Mouse (Mus musculus) lung, adult 18-20 months (tissue): ENCODE results near the gene Rgs19.
A peak's percentile ranks its signal among the peaks of the same experiment; 100 is the strongest.

Experiments used
- DNase-seq, 2 experiments: peaks; one replicate each; pipeline ENCODE4 v3.0.0; 2022; ENCODE audit warnings: mixed read lengths in 2 of 2

The Rgs19 gene

DNA sequence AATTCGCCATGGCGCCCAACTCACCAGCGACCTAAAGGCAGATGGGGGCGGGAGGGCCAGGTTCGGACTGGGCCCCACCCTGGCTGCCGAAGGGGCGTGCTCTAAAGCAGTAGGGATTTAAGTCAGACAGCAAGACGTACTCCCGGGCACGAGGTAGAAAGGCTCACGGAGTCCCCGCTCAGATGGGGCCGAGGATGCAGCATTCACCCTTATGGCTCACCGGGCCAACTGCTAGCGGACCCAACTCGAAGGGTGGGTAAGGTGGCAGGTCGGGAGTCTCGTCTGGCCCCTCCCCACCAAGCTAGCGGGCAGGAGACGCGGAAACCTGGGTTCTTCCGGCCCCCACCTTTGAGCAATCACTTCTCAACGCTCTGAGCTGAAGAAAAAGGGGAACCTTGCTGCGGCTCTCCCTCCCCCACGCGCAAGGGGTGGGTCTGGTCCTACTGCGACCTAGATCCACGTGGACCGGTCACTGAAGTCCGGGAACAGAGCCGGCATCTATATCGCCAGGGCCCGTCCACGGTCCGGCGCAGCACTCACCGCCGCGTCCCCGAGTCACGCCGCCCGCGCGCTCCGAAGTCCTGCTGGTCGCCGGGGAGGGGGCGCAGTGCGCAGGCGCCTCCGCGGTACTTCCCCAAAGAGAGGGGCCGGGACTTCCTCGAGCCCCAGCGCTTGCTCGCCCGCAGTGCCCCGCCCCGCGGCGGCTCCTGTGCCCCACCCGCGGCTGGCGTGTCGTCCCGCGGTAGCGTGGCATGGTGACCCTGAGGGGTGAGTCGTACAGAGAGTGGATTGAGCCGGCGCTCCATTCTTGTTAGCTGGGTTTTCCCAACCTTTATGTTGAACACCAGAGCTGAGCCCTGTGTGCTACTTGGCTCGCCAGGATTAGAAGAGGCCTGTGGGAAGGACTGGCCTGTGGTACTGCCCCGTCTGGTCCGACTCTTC lies at the start of gene Rgs19:
Gene Rgs19, minus strand, starts transcription at position 639 of the 942 bp plus-strand sequence.
- DNase-seq = peak; percentile 87 to 91

DNA sequence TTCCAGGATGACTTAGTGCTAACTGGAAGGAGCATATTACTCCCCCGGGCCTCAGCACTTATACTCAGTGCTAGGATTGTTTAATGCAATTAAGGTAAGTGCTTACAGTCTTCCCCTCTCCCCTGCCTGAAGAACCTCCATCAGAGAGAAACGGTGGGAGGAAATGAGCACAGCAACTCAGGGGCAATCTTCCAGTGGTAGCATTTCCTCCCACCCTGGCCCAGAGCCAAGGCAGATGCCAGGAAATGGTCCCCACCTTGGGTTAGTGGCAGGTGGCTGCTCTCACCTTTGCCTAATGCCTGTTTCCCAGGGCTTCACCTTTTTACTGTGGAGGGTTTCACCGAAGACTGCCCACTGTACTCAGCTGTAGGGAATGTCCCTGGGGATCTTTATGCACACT lies 36.3 kb upstream of the Rgs19 start:
- DNase-seq = no peak

DNA sequence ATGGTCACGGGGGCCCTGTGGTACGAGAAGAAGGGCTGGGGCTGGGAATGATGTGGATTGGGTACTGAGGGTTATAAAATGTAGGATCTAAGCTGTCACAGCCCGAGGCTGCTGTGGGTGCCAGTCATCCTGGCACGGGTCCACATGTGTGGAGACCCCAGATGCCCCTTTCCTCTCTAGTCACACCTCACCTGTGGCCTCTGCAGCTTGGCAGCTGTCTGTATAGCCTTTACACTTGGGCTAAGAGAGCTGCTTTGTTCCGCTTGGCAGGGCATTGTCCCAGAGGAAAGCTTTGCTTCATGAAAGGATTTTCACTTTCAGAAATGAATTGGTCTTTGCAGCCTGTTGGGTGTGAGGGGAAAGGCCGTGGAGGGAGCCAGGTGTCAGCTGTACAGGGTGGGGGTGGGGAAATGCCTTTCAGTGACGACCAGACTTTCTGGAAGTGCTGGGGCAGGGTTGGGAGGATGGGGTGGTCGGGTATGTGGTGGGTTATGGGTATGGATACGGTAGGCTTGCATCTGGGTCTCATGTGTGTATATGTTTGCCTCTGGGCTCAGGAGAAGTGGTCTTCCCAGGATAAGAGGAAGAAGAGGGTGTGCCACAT lies 34.0 kb upstream of the Rgs19 start:
- no peak for DNase-seq

DNA sequence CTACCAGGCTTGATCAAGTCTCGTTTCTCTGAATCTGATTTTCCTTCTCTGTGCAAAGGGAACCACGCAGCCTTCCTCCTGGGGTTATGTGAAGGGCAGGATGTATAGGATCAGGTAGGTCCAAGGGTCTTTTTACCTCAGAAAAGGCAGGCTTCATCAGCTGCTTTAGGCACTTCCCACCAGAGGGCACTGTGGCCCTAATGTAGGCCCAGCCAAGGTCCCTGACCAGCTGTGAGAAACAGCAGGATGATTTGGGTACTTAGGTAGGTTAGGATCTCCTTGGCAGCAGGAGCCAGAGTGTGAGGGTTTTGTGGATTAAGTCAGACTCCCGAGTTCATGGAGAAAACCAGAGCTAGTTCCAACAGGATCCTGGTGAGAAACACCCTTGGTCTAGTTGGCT lies 28.4 kb upstream of the Rgs19 start:
- DNase-seq = no peak

DNA sequence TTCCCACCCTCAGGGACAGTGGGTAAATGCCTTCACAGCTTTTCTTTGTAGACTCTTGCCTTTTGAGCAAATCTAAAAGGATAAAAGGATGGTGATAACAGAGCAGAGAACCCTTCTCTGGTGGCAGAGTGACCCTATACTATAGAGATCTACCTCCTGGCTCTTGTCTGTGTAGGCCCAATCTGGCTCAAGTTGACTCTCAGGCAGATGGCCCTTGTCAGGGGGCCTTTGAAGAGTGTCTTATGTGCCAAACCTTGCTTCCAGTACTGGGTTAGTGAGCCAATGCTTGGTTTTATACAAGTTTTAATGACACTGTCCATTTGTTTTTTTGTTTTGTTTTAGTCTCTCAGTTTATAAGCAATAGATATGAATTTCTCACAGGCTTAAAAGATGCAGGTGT lies 27.4 kb upstream of the Rgs19 start:
- DNase-seq = no peak

DNA sequence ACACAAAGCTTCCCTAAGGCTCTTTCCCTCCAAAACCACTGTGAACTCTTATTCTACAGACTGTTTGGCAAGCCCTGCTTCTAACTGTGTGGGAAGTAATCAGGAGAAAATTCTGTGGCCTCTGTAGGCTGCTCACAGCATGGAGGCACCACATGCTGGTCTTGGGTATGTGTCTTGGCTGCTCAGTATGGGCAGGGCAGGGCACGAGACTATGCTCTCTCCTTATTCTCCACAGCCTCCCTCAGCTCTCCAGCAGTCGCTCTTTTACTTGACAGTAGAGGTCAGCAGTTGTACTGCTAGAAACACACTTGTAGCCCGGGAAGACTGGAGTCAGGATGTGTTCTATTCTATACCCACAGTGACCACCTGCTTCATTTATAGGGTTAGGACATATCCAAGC lies 26.3 kb upstream of the Rgs19 start:
- no peak for DNase-seq

DNA sequence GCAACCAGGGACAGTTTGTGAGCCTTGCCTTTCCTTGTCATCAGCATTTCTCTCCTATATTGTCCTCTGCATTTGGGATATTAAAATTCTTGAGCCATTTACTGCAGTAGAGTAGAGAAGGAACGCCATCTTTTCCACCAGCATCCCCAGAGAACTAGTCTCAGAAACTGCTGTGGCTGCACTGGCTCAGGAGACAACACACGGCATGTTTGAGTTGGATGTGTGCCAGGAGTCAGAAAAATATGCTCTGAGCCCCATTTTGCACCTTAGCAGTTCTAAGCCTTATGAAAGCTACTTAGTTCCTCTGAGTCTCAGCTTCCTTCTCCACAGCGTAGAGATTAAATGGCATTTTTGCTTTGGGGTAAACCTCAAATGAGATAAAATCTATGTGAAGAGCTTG lies 23.2 kb upstream of the Rgs19 start:
- DNase-seq = no peak

DNA sequence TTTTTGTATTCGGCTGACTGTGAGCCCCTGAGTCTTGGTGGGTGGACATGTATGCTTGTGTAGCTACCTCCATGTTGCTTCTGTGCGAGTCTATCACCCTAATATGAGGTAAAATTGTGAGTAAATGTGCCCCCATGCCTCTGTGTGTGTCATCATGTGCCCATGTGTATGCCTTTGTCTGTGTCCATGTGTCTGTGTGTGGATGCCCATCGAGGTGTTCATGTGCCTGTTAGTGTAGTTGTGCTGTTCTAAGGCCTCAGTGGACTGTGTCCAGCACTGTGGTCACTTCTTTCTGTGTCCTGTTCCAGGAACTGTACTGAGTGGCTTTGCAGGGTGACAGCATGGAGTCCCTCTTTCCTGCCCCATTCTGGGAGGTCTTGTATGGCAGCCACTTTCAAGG lies 21.6 kb upstream of the Rgs19 start:
- DNase-seq = no peak

DNA sequence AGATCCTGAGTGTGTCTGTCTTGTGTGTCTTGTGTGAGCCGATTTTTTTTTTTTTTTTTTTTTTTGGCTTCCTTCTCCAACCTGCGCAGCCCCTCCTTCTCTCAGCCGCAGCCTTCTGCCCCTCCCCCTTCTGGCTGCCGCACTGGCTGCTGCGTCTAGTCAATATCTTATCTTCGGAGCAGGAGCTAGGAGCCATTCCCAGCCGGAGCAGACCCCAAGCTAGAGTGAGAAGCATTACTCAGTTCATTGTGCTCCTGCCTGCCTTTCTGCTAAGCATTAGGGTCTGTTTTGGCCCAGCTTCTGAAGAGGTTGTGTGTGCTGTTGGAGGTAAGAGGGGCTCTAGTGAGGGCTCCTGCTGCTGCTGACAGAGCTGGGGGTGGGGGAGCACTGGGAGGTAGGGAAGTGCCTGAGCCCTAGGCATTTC lies 21.1 kb upstream of the Rgs19 start, which contains the start of gene Oprl1:
Gene Oprl1, plus strand, starts transcription at position 114 of the 424 bp plus-strand sequence.
- no peak for DNase-seq

DNA sequence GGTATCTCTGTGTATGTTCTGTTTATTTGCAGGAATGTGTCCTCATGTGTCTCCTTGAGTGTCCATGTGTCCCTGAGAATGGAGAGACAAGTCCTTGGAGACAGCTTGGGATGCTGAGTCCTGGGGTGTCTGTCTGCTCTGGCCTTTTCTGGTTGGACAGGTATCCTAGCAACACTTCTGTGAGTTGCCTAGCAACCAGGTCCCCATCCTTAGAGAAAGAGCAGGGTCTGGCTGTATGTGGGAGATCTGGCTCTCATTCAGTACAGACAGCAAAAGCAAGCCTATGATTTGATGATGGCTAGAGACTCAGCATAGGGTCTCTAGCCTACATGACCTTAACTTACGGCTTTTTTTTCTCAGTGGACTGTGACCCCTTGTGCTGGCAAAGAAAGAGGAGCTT lies 20.0 kb upstream of the Rgs19 start:
- DNase-seq = no peak

DNA sequence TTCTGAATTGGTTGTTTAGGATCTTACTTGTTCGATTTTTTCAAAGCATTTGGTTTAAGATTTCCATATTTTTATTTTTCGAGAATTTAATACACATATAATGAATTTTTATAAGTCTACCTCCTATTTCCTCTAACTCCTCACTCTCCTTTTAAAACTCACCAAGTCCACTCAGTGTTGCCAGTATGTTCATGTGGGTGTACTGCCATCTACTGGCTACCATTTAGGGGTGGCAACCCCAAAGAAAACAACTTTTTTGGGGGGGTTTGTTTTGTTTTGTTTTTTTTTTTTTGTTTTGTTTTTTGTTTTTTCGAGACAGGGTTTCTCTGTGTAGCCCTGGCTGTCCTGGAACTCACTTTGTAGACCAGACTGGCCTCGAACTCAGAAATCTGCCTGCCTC lies 12.9 kb upstream of the Rgs19 start:
- DNase-seq = peak in 1 of 2 experiments; percentile 24

DNA sequence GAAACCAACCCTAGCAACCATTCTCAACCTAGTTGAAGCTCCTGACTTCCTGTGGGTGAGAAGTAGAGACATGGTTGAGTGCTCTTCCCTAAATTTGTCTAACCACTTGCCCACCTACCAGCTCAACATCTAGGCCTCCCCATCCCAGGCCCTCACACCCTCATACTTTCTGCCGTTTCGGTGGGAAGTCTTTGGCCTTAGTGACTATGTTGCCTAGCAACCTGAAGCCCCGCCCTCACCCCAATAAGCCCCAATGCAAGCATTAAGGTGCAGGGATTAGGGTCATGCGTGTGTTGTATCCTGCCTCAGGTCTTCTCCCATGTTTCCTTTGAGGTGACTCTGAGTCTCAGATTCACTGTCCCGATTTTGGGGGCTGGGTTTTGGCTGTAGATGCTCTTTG lies 4.5 kb upstream of the Rgs19 start, which contains the start of gene Lkaaear1:
Gene Lkaaear1, minus strand, starts transcription at position 202 of the 400 bp plus-strand sequence.
- DNase-seq = no peak

DNA sequence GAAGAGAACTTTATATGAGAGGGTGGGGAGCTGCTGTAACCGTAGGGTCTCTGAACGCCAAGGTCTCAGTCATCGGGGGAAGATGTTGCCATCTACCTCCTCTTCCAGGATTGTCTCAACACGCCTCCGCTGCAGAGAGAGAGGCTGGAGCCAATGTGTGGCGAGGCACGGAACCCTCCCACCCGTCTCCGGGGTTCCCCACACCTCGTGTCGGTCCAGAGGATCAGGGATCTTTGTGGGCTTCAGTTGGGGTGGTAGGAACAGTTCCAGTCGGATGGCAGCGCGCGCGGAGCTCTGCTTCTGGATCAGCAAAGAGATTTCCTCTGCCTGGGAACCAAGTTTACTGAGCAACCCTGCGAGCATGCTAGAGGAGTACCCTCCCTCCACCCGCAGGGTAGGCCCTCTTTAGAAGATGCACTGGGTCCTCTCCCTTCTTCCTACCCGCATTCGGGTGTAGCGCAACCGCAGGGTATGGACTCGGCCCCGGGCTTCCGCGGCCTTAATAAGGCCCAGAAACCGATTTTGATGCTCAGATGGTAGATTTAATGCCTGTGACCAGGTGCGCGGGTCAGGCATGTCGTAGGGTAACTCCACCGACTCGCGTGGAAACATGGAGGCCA lies 3.1 kb upstream of the Rgs19 start:
- DNase-seq = no peak

DNA sequence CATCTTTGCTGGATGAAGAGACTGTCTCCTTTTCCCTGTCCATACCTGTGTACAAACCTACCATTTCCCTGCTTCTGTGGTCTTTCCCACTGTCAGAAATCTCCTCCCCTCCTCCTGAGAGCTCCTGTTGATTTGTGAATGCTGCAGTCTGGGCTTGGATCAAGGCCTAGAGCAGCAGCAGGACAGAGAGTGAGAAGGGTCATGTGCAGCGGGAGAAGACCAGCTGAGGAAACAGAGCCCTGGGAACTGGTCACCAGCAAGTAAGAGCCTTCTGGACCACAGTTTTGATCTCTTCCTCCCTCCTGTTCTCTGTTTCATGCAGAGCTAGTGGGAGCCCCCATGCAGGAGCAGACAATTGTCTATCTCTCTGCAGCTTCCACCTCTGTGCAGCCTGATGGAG lies 2.0 kb upstream of the Rgs19 start:
- no peak for DNase-seq

DNA sequence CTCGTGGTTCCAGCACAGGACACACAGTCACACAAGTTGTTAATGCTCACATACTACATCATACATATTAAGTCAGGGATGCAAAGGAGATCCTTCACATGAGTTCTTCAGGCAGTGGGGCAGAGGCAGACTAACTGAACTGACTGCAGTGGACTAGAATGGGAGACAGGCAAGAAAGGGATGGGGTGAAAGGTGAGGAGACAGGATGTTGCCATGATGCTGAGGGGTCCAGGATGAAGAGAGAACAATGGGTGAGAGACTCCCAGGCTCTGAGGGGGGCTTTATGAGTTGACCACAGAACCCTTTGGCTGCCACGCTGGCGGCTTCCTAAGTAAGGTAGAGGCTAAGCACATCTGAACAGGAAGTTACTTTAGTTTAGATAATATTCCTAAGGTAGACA lies 804 bp upstream of the Rgs19 start:
- no peak for DNase-seq

DNA sequence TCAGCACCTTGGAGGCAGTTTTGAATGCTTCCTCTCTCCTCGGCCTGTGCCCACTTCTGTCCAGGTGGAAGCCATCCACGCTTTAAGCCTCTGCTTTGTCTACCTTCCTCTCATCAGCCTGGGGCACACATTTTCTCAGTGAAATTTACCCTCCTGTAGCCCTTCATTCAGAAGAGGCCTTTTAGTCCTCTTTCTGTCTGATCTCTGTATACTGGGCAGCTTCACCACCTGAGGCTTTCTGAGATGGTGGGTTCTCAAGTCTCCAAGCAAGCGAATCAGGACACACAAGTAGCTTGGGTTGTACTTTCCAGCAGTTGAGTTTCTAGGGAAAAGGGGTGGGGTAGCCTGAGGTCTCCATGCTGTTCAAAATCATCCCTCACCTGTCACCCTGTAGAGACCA lies 1.5 kb downstream of the Rgs19 start:
- DNase-seq = no peak

DNA sequence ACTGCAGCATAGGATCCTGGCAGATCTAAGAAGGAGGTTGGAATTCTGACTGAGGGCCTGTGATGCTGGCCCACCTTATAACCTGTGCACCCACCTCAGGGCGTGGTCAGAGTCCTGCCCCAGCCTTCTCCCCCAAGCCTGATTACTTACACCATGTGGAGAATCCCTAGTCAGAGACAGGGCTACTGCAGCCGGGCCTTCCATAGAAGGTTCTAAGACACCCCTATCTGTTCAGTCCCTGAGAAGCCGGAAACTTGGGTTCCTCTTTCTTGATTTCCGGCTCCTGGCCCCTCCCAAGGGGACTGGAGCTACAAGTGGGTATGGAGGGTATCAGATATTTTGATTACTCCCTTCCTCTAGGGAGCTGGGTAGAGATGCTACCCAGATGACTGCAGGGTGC lies 2.2 kb downstream of the Rgs19 start:
- DNase-seq = no peak

DNA sequence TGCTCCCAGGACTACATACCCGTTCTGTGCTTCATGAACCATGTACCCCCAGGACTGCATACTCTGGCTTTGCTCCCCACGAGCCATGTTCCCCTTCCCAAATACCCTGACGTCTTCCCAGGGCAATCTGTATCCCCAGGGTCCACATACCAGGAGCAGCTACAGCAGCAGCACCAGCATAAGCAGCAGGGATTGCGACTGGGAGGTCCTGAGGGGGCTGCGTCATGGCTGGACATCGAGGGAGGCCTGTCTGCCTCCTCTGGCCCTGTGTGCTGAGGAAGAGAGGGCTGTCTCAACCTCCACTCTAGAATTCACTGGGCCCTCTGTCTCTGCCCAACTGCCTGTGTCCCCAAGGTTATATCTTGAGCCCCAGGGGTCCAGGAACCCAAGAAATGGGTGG lies 2.7 kb downstream of the Rgs19 start:
- no peak for DNase-seq

DNA sequence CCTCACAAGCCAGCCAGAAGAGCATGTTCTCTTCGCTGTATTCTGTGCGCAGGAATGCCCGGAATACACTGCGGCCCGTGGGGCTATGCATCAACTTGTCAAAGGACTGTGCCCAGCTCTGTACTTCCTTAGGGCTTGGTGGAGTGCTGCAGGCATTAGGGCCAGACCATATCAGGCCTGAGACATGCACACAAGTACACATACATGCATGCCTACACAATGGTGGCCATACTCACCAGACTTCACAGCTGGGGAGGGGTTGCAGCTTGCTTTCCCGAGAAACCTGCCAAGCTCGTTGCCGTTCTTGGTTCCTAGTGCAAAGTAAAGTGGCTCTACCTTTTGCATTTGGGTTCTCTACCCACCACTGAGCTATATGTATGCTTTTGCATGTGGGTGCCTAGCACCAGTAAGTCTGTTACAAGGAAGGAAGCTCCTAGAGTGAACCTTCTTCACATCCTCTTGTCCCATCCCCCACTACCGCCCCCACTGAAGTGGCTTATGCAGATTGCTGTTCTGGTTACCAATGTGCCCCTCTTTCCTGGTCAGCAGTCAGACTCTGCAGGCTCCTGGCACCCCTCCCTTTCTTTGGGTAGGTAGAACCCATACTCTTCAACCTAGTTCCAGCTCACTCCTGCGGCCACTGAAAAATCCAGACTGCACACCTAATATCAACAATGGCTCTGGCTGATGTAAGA lies 4.2 kb downstream of the Rgs19 start:
- no peak for DNase-seq

DNA sequence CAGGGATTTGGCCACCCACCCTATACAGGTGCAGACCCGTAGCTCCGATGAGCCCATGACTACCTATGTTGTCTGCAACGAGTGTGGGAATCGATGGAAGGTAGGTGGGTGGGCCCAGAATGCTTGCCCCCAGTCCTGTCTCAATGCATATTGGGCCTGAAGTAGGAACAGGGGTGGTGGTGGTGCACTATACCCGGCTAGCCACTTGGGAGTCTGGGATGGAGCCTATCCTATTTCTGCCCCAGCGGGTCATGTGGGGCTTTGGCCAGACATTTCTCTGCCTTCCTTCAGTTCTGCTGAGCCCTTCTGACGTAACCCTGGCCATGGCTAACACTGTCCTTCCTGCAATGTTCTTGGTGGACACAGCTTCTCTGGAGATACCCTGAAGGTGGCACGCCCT lies 6.2 kb downstream of the Rgs19 start:
- DNase-seq = no peak

DNA sequence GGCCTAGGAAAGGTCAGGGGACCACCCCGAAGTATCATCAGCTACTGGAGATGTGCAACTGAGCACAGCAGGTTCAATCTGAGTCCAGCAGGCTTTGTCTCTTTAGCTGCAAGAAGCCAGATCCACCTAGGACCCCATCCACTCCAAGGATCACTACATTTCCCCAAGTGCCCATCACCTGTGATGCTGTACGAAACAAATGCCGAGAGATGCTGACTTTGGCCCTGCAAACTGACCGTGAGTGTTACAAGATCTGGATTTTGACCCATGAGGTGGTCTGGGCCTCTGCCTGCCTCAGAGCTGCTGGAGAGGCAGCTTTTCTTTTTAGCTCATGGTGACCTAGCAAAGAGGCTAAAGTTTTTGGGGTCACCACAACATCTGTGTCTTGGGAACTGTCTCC lies 8.1 kb downstream of the Rgs19 start:
- no peak for DNase-seq

DNA sequence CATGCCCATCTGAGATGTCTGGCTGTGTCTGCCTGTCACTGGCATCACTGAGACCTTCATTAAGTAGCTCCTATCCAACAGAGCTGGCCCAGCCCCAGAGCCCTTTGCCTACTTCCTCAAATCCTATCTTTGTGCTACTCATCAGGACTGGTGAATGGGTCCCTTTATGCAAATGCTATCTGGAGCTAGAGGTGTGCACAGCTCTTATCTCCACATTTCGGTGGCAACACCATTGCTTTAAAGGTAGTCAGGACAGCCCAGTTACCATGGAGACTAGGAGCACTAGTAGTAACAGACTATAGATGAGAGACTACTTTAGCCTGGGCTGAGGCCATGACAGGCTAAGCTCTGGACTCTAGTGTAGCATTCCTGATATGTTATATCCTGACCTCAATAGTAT lies 9.1 kb downstream of the Rgs19 start:
- no peak for DNase-seq

DNA sequence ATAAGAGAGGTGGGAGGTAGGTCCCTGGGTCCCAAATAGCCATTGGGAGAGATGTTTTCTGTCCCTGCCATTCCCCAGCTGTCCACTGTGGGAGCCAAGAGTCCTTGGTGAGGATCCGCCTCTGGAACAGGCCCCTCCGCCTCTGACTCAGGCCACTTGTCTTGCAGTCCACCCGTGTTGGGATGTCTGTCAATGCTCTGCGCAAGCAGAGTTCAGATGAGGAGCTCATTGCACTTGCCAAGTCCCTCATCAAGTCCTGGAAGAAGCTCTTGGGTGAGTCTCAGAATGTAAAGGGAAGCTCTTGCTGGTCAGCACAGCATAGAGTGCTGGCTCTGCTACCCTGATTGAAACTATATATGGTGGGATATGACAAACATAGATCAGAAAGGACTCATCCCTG lies 10.4 kb downstream of the Rgs19 start:
- no peak for DNase-seq
